Mouse (Mus musculus): ENCODE measurements around the gene Map2k7. TPM values are rescaled to one million over a fixed set of nuclear protein-coding genes. Genes with fewer than 3 reads are reported as not detected.

Gene Map2k7
- polyA plus RNA-seq, 1 experiment from 2014 or later, result 36.9 TPM

DNA sequence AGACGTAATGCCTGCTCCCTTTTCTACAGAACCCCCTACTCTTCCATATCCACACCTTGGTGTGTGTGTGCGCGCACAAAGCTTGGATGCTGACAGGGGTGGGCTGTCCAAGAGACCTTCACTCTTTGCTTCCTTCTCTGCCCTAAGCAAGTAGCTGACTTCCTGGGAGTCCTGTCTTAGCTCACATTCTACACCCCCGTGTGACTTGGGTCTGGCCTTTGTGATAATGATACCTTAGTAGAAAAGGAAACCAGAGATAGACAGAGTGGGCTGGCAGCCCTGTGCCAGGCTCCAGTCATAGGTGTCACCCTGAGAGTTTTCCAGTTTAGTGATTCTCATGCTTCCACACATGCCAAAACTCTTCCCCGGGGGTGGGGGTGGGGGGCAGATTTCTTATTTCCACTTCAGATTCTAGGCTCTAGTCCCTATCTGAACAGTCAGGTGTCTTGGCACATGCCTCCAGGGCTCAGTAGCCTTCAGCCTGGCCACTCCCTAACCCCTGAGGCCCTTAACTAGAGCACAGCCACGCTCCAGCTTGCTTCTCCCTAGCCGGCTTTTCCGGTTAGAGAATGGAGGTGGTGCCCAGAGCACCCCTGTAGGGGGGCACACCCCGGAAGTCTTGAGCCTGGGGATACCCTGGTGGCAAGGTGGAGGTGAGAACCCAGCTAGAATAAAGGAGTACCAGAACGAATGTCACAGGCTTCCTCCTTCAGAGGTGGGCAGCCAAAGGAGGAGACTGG, 7.8 kb upstream of the Map2k7 start:
- Histone ChIP-seq H3K4me3 (no peak overlapping the region), H3K9ac (no peak overlapping the region), H3K4me2 (no peak overlapping the region), H3K9me3 (no peaks in the 10 kb centered on the region), H3K36me3 (no peaks in the 10 kb centered on the region), H3K27ac (replicated peaks) (no peak overlapping the region), H3K27me3 (peaks cover 33% of the 10 kb centered on the region), H3K4me1 (replicated peaks) (0 out of 2 replicates have a peak, but pooled peaks cover 6% of the 10 kb centered on the region)
- 61% methylated on average over 10 of the region's 10 CpGs for WGBS
- ATAC-seq (ENCODE audit: low read depth), result no peak

DNA sequence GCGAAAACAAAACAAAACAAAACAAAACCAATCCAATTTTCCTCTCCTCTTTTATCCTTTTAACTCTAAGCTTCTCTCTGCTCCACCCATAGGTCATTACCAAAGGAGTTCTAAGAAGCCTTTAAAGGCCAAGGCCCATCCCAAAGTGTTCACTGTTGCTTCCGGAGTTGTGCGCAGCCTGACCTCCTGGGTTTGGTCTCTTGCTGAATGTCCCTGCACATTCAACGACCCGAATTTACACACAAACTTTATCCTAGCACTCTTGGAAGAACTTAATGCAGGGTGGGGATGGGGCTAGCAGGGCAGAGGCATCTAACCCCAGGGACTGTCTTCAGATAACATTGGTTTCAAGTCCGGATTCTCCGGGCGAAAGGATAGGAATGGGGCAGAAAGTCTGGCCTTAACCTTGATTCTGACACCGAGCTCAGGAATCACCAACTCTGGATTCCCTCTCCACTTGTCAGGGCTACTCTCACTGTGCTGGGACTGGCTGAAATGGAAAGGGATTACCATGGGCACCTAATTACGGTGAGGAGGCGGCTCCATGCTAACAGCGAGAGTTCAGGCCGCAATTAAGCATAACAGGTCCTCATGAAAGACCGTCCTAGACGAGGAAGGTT, 616 bp upstream of the Map2k7 start:
- ATAC-seq (ENCODE audit: low read depth), result peak; percentile 0; the same call in 1 of the 2 replicates

DNA sequence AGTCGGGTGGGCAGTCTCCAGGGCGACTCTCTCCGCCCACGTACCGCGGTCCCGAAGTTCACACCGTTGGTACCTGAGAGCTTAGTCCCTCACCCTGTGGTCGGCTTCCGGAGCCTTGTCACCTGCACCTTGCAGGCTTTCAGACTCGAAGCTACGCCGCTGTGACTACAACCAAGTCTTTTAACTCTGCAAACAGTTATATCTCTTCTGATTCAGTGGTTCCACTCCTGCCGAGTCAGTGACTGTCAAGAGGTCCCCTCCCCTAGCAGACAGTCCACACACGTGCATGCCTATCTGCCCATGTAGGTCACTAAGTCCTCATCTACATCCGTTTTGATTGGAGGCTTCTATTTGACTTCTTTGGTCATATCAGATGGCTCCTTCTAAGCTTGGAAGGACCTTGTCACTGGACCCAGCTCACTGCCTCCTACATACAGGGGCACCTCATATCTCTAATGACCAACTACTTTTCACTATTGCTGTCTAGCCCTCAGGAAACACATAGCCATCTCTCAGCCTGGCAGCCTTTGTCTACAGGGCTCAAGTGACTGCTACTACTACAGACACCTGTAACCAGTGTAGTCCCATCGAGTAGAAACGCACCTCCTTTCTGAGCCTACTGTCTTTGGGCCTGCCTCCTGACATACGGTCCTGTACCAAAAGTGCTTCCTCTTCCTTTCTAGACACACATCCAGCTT, 802 bp downstream of the Map2k7 start:
- Histone ChIP-seq H3K4me3 (peak overlapping the region; percentile 87), H3K9ac (peak overlapping the region; percentile 84), H3K4me2 (peak overlapping the region; percentile 96), H3K36me3 (peaks cover 38% of the 10 kb centered on the region), H3K27me3 (no peaks in the 10 kb centered on the region), H3K27ac (replicated peaks) (peak overlapping the region; percentile 94), H3K4me1 (replicated peaks) (peaks cover 33% of the 10 kb centered on the region), H3K9me3 (no peaks in the 10 kb centered on the region)
- peak; percentile 51; the same call in 1 of the 2 replicates for ATAC-seq (ENCODE audit: low read depth)
- 14% methylated on average over 19 of the region's 19 CpGs for WGBS

More for the DNA sequence above, 616 bp upstream of the Map2k7 start:
- Histone ChIP-seq H3K27me3 (no peaks in the 10 kb centered on the region), H3K9me3 (no peaks in the 10 kb centered on the region), H3K4me3 (peak overlapping the region; percentile 87), H3K4me2 (peak overlapping the region; percentile 74), H3K4me1 (replicated peaks) (peaks cover 33% of the 10 kb centered on the region), H3K36me3 (peaks cover 24% of the 10 kb centered on the region), H3K9ac (peak overlapping the region; percentile 74), H3K27ac (replicated peaks) (peak overlapping the region; percentile 94)
- 21% methylated on average over 15 of the region's 15 CpGs for WGBS

DNA sequence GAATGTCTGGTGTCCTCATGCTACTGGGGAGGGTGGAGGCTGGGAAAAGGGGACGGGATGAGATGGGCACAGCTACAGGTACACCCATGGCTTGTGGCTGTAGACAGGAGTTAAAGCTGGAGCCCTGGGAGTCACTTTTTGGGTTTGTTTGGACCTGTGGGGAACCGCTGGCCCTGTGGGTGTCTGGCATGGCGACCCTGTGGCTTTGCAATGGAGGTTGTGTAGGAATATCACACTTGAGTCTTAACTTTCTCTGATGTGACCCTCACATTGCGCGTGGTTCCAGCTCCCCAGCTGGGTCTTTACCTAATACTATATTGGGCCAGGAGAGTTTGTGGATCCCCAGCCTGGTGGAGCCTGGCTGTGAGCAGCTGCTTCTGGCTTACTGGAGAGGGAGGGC, 6.5 kb downstream of the Map2k7 start:
- H3K4me2 ChIP-seq, result no peak overlapping the region
- peaks cover 20% of the 10 kb centered on the region for H3K4me1 ChIP-seq (replicated peaks)
- no peaks in the 10 kb centered on the region for H3K9me3 ChIP-seq
- ATAC-seq (ENCODE audit: low read depth), result no peak
- no peak overlapping the region for H3K27ac ChIP-seq (replicated peaks)
- peaks cover 93% of the 10 kb centered on the region for H3K36me3 ChIP-seq
- WGBS, result 96% methylated on average over 5 of the region's 5 CpGs
- H3K27me3 ChIP-seq, result no peaks in the 10 kb centered on the region
- no peak overlapping the region for H3K9ac ChIP-seq
- H3K4me3 ChIP-seq, result no peak overlapping the region

DNA sequence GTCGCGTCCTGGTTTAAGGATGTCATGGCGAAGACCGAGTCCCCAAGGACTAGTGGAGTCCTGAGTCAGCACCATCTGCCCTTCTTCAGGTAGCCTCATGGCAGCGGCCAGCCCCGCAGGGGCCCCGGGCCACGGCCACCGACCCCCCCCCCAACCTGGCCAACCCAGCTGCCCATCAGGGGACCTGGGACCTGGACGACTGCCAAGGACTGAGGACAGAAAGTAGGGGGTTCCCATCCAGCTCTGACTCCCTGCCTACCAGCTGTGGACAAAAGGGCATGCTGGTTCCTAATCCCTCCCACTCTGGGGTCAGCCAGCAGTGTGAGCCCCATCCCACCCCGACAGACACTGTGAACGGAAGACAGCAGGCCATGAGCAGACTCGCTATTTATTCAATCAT, 7.2 kb downstream of the Map2k7 start:
- Histone ChIP-seq H3K4me2 (no peak overlapping the region), H3K4me3 (no peak overlapping the region), H3K27me3 (no peaks in the 10 kb centered on the region), H3K27ac (replicated peaks) (no peak overlapping the region), H3K9me3 (no peaks in the 10 kb centered on the region), H3K4me1 (replicated peaks) (peaks cover 17% of the 10 kb centered on the region), H3K36me3 (peaks cover 90% of the 10 kb centered on the region), H3K9ac (no peak overlapping the region)
- no peak for ATAC-seq (ENCODE audit: low read depth)
- 82% methylated on average over 13 of the region's 13 CpGs for WGBS

DNA sequence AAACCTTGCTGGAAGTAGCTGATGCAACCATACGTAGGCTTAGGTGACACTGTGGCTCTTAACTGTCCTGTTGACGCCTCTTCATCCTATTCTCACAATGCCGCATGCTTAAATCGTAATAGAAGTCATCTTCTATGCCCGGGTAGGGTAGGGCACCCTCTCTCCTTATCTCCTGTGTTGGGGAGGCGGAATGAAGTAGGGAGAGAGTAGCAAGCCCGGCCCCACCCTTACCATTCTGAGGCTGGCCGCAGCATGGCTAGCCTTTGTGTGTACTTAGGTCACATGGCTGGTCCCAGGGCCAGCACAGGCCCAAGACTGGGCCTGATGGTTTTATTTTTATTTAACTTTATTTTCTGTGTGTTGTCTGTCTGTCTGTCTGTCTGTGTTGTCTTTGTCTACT, 8.7 kb downstream of the Map2k7 start:
- no peaks in the 10 kb centered on the region for H3K9me3 ChIP-seq
- WGBS, result 91% methylated on average over 8 of the region's 8 CpGs
- H3K27ac ChIP-seq (replicated peaks), result no peak overlapping the region
- H3K36me3 ChIP-seq, result peaks cover 78% of the 10 kb centered on the region
- no peak for ATAC-seq (ENCODE audit: low read depth)
- no peak overlapping the region for H3K9ac ChIP-seq
- no peak overlapping the region for H3K4me3 ChIP-seq
- no peaks in the 10 kb centered on the region for H3K27me3 ChIP-seq
- peaks cover 17% of the 10 kb centered on the region for H3K4me1 ChIP-seq (replicated peaks)
- H3K4me2 ChIP-seq, result no peak overlapping the region

DNA sequence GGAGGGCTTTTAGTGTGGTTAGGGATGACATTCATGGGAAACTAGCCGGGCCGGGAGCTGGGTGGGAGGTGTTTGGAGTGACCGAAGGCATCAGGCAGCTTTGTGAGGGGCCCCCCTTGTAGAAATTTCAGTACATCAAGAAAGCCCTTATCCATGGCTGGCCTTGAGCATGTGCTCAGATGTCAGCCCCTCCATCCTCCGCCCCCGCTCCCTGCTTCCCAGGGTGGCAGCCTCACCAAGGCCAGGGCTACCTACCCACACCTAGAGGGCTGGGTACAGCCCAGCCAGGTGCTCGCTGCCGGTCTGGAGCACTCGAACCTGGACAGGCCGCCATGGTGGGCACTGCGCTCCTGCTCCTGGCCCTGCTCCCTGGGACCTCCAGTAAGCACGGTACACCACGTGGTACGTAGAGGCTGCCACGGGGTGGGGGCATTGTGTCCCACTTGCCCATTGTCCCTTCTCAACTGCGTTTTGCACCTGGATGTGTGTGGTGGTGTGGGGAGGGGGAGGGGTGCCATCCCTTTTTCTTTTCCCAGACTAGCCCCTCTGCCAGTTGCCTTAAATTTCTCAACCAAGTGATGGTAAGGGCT, 9.5 kb downstream of the Map2k7 start, which contains the start of gene Tgfbr3l:
Gene Tgfbr3l, plus strand, starts transcription at position 264 of the 590 bp plus-strand sequence.
- WGBS, result 79% methylated on average over 15 of the region's 15 CpGs
- Histone ChIP-seq H3K36me3 (peaks cover 70% of the 10 kb centered on the region), H3K27me3 (no peaks in the 10 kb centered on the region), H3K27ac (replicated peaks) (no peak within 1 kb of the TSS), H3K4me3 (no peak within 1 kb of the TSS), H3K4me1 (replicated peaks) (peaks cover 21% of the 10 kb centered on the region), H3K9me3 (no peaks in the 10 kb centered on the region), H3K9ac (0 out of 2 replicates have a peak within 1 kb of the TSS, but pooled peaks have one; percentile 23), H3K4me2 (no peak within 1 kb of the TSS)
- ATAC-seq (ENCODE audit: low read depth), result no peak

DNA sequence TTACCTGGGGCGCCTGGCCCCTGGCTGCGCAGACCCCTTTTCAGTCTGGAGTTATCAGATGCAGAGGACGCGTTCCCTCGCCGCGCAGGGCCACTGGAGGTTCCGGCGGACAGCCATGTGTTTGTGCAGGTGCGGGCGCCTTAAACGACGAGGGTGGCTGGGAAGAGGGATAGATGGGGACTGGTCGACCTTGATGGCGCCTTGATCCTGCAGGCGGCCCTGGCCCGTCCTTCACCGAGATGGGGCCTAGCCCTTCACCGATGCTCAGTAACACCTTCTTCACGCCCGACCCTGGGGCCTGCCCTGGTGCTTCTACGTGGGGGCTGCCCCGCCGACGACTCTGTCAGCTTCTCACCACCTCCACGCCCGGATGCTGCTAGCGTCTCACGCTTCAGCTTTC, 10.7 kb downstream of the Map2k7 start:
- H3K4me1 ChIP-seq (replicated peaks), result peaks cover 29% of the 10 kb centered on the region
- no peak overlapping the region for H3K4me2 ChIP-seq
- no peaks in the 10 kb centered on the region for H3K9me3 ChIP-seq
- 16% methylated on average over 29 of the region's 29 CpGs for WGBS
- no peak overlapping the region for H3K4me3 ChIP-seq
- H3K27ac ChIP-seq (replicated peaks), result no peak overlapping the region
- 0 out of 2 replicates have a peak overlapping the region, but pooled peaks have one; percentile 23 for H3K9ac ChIP-seq
- no peak for ATAC-seq (ENCODE audit: low read depth)
- H3K36me3 ChIP-seq, result peaks cover 58% of the 10 kb centered on the region
- no peaks in the 10 kb centered on the region for H3K27me3 ChIP-seq

DNA sequence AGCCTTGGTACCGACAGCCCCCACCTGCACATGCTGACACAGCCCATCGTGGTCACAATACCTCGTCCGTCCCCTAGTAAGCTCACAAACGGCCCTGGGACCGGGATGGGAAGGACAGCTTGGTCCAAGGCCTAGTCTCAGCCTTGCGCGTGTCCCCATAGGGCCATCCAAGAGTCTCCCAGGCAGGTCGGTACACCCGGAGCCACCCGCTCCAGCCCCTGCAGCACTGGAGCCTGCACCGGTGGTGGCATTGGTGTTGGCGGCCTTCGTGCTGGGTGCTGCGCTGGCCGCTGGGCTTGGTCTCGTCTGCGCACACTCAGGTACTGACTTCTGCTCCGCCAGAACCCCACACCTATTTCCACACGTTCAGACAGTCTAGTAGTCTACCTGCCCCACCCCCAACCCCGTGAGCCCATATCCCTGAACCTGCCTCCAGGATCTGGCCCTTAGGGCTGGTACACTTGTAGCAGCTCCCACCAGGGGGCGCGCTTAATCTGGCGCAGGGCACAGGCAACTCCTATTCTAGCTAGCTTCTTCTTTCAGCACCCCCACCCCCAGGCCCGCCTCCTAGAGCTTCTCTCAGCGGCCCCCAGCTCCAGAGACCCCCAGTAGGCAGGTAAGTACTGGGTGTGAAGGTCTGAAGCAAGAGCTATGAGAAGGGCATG, 11.9 kb downstream of the Map2k7 start:
- Histone ChIP-seq H3K36me3 (peaks cover 58% of the 10 kb centered on the region), H3K4me2 (no peak overlapping the region)

DNA sequence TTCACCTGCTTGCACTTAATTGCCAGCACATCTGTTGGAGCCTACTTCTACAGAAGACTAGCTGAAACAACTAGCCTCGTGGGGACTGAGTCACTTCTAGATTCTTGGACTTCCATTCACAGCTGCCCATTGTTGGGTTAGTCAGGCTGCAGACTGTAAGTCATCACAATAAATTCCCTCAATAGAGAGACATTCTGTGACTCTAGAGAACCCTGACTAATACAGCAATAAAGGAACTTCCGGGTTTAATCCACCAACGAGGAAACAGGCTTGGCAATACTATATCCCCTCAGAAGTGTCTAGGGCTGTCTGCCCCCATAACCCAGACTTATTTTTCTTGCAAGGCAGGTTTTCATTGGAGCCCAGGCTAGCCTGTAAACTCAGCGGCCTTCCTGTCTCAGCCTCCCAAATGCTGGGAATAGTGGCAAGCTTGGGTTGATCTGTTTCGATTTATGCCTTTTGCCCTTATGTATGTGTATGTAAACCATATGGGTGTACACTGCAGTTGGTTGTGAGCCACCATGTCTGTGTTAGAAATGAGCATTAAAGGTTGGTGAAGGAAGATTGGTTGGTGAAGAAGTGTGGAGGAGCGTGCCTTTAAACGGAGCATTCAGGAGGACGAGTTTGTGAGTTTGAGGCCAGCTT, 13.7 kb downstream of the Map2k7 start:
- peak; percentile 0; the same call in 1 of the 2 replicates for ATAC-seq (ENCODE audit: low read depth)

More for the DNA sequence above, 11.9 kb downstream of the Map2k7 start:
- Histone ChIP-seq H3K9ac (peak overlapping the region; percentile 22; the same call in 1 of the 2 replicates), H3K27ac (replicated peaks) (no peak overlapping the region), H3K9me3 (no peaks in the 10 kb centered on the region), H3K4me1 (replicated peaks) (peaks cover 37% of the 10 kb centered on the region), H3K4me3 (no peak overlapping the region), H3K27me3 (no peaks in the 10 kb centered on the region)
- no peak for ATAC-seq (ENCODE audit: low read depth)
- 29% methylated on average over 26 of the region's 26 CpGs for WGBS

More for the DNA sequence above, 13.7 kb downstream of the Map2k7 start:
- WGBS, result 46% methylated on average over 8 of the region's 8 CpGs
- peak overlapping the region; percentile 95 for H3K27ac ChIP-seq (replicated peaks)
- peak overlapping the region; percentile 63 for H3K4me2 ChIP-seq
- no peaks in the 10 kb centered on the region for H3K9me3 ChIP-seq
- H3K36me3 ChIP-seq, result peaks cover 58% of the 10 kb centered on the region
- no peaks in the 10 kb centered on the region for H3K27me3 ChIP-seq
- peak overlapping the region; percentile 85 for H3K4me3 ChIP-seq
- H3K9ac ChIP-seq, result peak overlapping the region; percentile 90
- H3K4me1 ChIP-seq (replicated peaks), result peaks cover 51% of the 10 kb centered on the region

Measured in neural tube, embryonic 13.5 days (tissue).